Mouse (Mus musculus) erythroblast, embryonic 14.5 days (primary cell): ENCODE results near the gene Zfp955b.
"Not testable (repeated sequence)": the region's sequence is repeated elsewhere in the genome, so short reads cannot be mapped to it uniquely, and the experiment has no call there.

Source experiments
- GATA1 ChIP-seq: IDR thresholded peaks from 2 replicates; pipeline ENCODE4 v1.6.1; 2012; ENCODE audit warnings: low read length, inconsistent platforms, mixed read lengths
- TAL1 ChIP-seq: IDR thresholded peaks from 3 replicates; pipeline ENCODE4 v1.6.1; 2012; ENCODE audit warnings: low read length, inconsistent platforms, mixed read lengths

- not testable (repeated sequence) for TF ChIP-seq GATA1, TAL1
These were observed 34.6 kb upstream of the Zfp955b start, which contains the start of gene Zfp955a for GRCm38 (mm10) chr17:33254530-33255318.
